Mouse (Mus musculus) heart, postnatal 14 days (tissue): ENCODE data around the gene Tpbgl. TPM values are rescaled to one million over a fixed set of nuclear protein-coding genes. Genes with fewer than 3 reads are reported as not detected.

ENCODE experiments used
- DNase-seq, 2 experiments: peaks; one replicate each; pipeline ENCODE4 v3.0.0; 2021 to 2022
- intact Hi-C: fragments of 180-260 bp; cut with DNase I; formaldehyde crosslinking; loops from one replicate; pipeline ENCODE4 v1.15.1; 2025
- long read RNA-seq, 2 experiments: library from polyadenylated mRNA; stranded (forward); transcript quantifications; one replicate each; pipeline ENCODE4 v2.0.0; 2021
- total RNA-seq, 2 experiments: library from RNA; stranded (reverse); gene quantifications; 2 replicates each; pipeline ENCODE4 v1.2.3; 2021

Tpbgl gene
- 1 to 10 TPM; 2.6 to 3.3 TPM for total RNA-seq
- long read RNA-seq, experiment 1, transcript Tpbgl-201 (1 exons, 3,022 nt), result major isoform, 8 of 8 reads
- long read RNA-seq, experiment 1, partial matches to known transcripts, result 0 of 8 reads
- long read RNA-seq, experiment 1, other reads (novel, unspliced or antisense), result 0 of 8 reads
- long read RNA-seq, experiment 2, transcript Tpbgl-201 (1 exons, 3,022 nt), result major isoform, 12 of 12 reads
- long read RNA-seq, experiment 2, partial matches to known transcripts, result 0 of 12 reads
- long read RNA-seq, experiment 2, other reads (novel, unspliced or antisense), result 0 of 12 reads

DNA sequence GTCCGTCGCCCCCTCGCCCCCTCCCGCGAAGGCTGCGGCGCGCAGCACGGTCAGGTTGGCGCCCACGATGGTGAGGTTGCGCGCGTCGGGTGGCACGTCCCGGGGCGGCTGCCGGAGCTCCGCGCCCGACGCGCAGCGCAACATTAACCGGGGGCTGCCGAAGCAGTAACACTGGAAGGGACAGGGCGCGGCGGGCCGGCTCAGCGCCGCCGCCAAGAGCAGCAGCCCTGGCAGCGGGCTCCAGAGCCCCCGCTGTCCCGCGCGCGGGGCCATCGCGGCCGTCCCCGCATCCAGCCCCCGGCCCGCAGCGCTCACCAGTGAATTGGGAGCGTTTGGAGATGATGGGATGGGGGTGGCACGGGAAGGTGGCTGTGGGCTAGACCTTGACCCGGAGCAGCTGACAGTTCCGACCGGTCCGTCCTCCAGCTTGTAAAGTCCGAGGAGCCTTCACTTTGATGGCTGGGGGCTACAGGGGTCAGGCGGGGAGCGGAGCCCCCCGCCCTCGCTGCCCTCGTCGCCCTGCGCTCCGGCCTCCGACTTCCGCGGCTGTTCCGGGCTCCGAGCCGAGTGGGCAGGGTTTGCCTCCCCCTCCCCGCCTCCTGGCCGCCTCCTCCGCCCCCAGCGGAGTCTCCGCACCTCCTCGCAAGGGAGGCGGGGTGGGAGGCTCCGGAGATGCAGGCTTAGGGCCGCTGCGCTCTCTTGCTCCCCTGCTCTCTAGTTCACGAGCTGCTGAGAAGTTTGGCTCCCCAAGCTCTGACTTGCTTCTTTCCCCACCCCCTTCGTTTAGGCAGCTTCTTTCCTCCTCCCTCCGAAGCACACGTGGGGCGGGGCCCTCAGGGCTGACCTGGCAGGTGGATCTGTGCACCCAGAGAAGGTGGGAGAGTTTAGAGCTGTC, at the start of gene Tpbgl:
TSS of gene Tpbgl (minus strand) at position 728 of the 895 bp plus-strand sequence.
- DNase-seq, result peak; percentile 69 to 81
- intact Hi-C loops, result loop anchor here (2.0 kb wide), 1 partner anchor 84 kb away; the partner anchor contains the start of gene Slco2b1

DNA sequence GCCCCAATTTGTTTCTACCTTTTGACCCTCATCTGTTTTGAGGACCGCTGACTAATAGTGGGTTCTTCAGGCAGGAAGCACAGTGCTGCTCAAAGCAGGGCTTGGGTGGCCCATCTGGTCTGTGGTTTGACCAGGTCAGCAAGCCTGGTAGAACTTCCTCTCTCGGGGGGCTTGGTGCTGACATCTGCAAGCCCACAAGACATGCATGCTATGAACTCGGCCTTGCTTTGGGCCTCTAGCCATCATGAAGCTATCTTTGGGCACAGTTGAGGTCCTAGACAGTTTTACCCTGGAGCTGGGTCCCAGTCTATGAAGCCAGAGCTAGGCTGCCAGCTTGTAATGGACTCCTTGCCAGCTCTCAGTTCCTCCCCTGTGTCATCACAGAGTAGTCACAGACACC, 48.0 kb upstream of the Tpbgl start:
- intact Hi-C loops, result no loop called here
- no peak for DNase-seq

DNA sequence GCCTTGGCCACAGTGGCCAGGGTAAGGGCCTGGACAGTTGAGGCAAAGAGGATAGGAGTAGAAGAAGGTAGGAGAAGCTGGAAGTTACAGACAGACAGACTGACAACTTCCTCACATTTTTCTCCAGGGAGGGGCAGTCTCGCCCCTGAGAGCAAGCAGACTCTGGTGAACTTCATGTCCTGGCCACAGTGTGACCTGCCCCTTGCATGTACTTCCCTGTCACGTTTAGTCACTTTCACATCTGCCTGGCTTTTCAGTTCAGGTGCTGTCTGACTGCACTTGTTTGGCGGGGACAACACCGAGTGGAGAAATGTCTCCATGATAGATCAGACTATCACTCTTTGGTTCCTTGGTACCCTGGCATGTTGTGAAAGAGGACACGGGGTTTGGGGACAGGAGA, 47.3 kb upstream of the Tpbgl start:
- DNase-seq, result no peak
- intact Hi-C loops, result no loop called here

DNA sequence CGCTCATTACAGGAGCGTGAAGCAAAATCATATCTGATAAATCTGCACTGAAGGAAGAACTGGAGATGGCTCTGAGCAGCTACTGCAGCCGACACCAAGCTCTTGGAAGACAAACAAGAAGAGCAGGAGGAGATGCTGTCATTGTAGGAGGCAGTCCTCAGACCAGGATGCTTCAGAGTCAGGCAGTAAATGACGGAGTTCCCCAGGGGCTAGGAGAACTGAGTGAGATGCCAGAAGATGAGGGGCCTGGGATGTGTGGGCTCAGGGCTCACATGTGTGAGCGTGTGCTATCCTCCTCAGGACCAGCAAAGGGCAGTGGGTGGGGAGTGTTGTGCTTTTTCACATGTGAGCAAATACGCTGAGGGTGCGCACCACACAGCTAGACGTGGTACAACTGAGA, 46.3 kb upstream of the Tpbgl start:
- intact Hi-C loops, result no loop called here
- no peak for DNase-seq

DNA sequence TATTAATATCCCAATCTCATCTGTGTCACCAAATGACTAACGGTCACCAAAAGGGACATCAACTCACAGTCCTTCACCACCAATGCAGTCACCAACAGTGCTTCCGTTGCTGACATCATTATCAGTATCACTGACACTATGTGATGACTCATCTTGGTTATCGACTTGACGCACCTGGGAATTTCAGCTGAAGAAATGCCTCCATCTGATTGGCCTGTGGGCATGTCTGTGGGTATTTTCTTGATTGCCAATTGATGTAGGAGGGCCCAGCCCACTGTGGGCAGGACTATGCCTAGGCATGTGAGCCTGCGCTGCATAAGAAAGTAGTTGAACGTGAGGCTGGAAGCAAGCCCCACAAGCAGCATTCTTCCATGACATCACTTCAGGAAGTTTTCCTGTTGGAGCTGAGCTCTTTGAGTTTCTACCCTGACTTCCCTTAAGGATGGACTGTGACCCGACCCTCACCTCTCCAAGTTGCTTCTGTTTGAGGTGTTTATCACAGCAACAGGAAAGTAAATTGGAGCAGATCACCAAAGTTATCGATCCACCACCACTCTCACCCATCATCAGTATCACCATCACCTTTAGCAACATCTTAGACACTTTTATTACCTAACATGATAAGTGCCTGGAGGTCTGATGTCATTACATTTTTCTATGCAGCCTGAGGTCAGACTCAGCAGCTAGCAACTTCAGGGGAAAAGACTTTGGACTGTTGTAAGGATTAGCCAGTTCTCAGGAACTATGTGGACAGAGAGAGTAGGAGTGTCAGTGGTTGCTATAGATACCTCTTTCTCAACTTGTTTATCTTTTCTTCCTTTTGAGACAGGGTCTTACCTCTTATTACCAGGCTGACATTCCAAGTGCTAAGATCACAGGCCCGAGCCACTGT, 44.9 kb upstream of the Tpbgl start:
- intact Hi-C loops, result no loop called here
- DNase-seq, result no peak

DNA sequence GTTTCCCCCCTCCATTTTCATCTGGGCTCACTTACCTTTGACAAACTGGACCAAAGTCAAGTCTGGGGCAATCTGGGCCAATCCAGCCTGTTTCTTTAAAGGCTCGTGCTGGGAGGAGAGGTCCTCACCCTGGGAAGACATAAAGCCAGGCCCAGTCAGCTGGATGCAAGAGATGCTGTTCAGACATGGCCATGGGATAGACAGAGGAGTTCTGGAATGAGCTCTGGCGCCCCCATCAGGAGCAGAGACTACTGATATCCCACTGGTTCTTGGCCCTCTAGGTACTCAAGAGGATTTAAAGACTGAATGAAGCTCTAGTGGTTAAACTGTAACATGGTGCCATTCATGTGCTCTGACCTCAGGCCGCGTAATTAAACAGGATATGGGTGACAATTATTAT, 44.0 kb upstream of the Tpbgl start:
- intact Hi-C loops, result no loop called here
- no peak for DNase-seq

DNA sequence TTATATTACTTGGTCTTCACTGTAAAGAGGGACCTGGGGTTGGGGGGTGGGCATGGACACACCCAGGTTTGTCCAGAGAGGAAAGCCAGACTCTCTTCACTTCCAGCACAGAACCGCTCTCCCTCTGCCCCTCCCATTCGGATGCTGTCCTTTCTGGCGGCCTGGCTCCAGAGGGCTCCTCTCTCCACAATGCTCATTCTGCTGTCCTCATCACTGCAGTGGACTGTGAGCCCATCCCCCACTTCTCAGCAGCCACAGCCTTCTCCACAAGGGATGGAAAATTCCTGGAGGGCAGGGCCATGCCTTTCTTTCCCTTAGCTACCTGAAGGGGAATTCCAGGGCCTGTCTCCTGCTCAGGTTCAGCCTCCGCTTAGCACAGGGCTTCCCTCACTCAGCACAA, 41.9 kb upstream of the Tpbgl start:
- intact Hi-C loops, result no loop called here
- peak in 1 of 2 experiments; percentile 51 for DNase-seq

DNA sequence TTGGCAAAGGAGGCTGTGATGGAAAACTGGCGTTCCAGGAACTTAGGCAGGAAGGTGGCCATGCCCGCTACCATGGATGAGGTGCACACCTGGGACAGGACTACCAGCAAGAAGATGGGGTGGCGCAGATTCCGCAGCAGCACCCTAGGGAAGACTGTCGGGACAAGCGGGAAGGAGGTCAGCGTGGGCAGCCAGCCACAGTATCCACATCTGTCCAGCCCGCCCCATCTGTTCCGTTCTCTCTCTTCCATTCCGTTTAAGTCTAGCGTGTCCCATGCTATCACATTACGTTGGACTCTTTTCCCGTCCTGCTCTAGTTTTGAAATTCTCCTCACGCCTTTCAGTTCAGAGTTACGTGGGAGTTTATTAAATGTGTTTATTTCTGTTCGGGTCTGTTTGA, 40.2 kb upstream of the Tpbgl start:
- DNase-seq, result no peak
- intact Hi-C loops, result loop anchor here (2.0 kb wide), 1 partner anchor 14 kb away; no protein-coding TSS in a partner anchor

DNA sequence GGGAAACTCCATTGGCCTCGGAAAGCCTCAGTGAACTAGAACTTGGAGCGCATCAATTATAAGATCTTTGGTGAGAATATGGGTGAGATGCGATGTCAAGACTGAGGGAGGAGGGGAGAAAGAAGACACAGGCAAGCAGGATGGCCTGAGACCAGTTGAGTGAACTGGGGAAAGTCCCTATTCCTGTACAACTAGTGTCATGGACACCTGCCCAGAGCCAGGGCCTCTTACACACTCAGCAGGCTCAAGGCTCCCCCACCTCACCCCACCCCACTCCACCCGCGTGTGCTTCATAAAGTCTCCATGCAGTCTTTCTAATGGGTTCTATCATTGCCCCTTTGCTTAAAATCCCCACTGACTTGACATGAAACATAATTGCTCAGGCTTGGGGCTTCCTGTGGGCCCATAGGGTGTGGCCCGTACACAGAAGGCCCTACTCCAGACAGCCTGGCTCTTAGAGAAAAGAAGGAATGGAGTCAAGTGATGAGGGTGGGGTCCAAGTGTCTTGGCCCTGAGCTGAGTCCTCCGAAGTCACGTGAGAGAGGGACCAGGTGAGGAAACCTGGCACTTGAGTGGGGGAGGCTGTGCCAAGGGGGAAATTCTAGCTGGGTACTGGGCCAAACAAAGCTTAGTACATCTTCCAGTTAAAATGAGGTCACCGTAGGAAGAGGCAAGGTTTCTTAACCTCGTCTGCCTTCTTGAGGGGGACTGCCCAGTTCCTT, 39.0 kb upstream of the Tpbgl start:
- no peak for DNase-seq
- intact Hi-C loops, result loop anchor here (2.0 kb wide), 1 partner anchor 15 kb away; no protein-coding TSS in a partner anchor

DNA sequence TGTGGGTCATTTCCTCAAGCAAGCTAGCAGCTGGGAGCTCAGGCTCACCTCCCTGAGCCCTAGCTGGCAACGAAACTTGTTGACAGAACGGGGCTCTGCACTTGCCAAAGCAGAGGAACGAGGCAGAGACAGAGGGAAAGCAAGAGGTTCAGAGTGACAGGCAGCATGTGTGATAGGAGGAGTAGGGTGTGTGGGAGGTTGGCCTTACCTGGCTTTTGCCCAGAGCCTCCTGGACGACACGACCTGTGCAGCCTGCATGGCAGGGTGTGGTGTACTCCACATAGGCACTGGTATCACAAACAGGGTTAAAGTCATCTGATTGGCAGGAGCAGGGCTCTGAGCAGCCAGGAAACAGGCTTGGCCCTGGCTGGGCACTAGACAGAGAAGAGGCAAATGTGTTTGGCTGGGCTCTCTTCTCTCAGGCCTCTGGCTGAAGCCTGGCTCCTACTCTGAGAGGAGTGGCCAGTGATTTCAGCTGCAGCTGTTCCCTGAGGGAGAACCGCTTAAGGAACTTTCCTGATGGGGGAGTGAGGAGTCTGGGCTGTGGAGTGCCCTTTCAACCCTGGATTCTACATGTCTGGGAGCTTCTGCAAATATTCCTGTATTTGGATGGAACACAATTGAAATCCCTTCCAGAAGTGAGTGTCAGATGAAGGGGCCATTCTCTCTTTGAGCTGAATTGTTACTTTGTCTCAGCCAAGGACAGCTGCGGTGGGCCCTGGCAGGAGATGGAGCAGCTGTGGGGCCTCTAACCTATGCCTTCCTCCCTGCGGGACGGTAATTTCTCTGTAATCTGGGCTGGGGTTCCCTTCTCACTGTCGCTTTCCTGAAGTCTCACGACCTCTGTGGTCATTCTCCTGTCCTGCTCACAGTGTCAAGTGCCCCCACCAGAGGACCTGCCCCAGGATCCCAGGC, 37.9 kb upstream of the Tpbgl start:
- DNase-seq, result peak; percentile 73 to 78
- intact Hi-C loops, result no loop called here

DNA sequence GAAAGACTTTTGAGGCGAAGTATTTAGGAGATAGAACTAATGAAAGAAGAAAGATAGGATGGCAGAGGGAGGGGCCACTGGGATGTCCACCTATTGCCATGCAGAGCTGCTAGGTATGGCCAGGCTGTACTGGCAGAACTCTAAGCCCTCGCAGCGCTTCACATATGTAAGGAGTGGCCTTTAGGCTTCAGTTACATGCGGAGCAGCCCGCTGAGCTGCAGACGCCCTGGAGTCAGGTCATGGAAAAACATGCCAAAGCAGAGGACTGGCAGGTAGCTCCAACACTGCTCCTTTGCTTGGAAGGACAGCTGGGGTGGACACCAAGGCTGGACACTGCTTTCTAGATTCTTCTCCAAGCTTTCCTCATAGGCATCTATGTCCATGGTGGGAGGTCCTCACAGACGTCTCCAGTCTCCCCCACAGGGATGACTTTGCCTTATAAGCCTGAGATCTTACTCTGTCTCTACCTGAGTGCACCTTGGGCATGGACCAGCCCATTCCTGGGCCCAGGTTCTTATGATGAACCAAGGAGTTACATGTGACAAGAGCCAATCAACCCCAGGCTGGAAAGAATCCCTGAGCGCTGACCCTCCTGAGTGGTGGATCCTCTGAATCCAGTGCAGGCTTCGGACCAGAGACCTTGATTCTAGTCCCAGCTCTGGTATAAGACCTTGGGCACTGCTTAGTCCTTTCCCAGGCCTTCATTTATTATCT, 36.8 kb upstream of the Tpbgl start:
- DNase-seq, result no peak
- intact Hi-C loops, result no loop called here

DNA sequence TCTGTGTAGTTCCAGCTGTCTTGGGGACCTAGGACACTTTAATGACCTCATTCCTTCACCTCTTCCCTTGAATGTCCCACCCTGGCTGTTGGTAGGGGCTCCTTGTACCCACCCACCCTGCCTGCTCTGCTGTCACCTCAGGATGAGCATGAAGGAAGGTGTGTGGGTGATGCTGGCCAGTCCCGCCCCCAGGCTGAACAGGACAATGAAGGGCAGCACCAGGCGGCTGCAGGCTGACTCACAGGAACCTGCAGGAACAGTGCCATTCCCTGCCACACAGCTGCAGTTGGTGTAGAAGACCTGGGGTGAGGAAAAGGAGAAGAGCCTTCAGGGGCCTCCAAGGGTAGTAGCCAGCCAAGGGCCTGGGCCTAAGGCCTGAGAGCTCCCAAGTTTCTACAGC, 35.4 kb upstream of the Tpbgl start:
- DNase-seq, result no peak
- intact Hi-C loops, result no loop called here

DNA sequence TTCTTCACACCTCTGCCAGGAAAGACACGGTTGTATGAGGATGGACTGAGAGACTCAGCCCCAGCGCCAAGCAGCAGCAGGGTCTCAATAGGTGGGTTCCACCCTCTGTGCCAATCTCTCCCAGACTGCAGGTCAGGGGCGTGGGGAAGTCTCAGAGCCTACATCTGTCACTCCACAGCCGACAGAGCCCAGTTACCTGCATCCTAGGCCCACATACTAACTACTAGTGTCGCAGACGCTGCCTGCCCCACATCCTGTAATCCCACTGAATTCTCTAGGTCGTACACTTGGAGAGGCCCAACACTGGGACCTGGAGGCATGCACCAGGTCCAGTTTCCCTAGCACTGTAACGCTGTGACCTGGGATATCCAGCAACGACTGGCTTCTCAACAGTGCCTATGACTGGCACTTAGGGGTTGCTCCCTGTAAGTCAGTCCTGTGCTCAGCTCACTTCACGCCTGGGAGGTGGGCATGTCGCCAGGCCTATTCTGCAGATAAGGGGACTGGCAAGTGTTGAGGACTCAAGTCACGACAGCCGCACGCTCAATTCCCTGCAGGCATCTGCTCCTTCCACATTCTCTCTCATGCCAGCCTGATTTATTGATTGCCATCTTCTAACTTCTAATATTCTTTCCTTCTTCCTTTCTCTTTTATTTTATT, 34.8 kb upstream of the Tpbgl start:
- intact Hi-C loops, result no loop called here
- DNase-seq, result peak; percentile 57 to 64

DNA sequence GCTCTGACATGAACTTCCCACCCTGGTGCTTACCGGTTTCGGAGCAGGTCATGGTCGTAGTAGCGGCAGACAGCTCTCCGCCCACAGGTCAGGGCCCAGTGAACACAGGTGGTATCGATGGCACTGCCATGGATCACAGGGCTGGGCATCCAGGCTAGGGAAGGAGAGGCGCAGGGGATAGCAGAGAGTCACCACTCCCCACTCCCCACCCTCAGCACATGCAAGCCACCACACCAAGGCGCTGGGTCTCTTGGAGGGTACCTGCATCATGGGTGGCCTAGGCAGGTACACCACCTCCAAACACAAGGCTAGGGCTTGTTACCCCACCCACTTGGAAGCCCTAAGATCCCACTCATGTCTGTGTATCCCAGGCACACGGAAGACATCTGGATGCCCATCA, 34.2 kb upstream of the Tpbgl start:
- DNase-seq, result no peak
- intact Hi-C loops, result no loop called here

DNA sequence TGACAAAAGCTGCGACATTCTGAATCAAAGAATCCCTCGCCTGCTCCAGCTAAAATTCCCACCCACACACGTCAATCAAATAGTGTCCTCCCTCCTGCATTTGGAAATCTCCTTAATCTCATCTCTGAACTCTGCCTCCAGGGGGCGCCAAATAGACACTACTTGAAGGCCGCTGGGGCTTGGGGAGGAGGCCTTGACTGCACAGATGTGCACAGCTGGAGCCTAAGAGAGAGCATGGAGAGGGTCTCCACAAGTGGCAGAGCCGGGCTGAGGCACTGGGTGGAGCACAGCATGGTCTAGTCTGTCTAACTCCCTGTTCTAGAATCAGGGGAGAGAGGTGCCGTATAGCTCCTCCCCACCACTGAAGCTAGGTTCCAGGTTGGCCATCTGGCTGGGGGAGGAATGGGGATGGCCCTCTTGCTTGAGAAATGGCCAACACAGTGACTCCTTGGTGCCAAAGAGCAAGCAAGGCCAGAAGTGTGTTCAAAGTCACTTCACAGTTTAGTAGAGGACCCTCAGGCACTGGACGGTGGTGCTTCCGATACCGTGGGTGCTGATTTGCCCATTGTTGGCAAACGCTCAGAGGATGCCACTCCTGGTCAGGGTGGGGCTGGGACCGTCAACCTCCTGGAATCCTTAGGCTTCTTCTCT, 32.6 kb upstream of the Tpbgl start:
- DNase-seq, result peak; percentile 88 to 92
- intact Hi-C loops, result loop anchor here (1.0 to 10.0 kb wide), 4 partner anchors 37 to 215 kb away; no protein-coding TSS in a partner anchor

DNA sequence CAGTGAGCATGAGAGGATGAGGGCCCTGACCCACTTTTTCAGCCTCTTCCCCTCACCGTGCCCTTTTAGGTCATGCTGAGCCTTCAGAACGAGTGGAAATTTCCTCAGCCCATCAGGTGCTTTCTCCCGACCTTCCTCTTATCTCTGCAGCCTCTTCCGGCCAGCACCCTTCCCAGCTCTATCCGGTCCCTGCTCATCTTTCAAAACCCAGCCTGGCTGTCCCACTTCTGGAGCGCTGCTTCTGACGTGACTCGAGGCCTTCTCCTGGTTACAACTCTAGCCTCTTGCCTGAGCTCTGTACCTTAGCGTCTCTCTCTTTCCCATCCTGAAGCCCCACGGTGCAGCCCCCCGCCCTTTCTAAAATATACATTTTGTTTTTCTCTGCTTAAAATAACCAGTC, 27.3 kb upstream of the Tpbgl start:
- intact Hi-C loops, result loop anchor here (10.0 kb wide), 1 partner anchor 221 kb away; no protein-coding TSS in a partner anchor
- DNase-seq, result no peak

DNA sequence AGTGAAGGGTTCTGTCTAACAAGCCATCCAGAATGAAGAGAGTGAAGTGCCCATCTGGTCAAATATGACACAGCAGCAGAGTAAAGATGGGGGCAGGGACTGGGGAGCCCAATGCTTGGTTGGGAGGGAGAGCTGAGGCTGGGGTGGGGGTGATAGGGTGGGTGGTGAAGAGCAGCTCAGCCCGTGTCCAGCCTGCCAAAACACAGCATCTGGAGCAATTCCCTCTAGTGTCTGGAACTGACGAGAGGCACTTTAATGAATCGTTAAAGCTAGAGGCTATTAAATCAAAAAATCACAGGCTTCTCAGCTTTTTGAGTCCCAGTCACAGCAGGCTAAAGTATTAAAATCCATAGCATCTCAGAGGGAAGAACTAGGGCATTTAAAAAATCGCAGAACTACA, 22.7 kb upstream of the Tpbgl start:
- intact Hi-C loops, result no loop called here
- DNase-seq, result no peak
